In genomic region chr2:26315925-26316311, GRCm38 (mm10) we compare ENCODE assay signal across 8 mouse cellular contexts. TPM values are rescaled to one million over a fixed set of nuclear protein-coding genes. Genes with fewer than 3 reads are reported as not detected.
DNase-seq lines count a peak whose midpoint lies in the region; ATAC-seq and TF ChIP-seq lines count a peak whose summit lies in the region.

No protein-coding gene starts in this region.

- no peak for TF ChIP-seq CTCF in layer of hippocampus, adult 2 months (conservative IDR thresholded peaks at IDR 0.05)
- no peak for TF ChIP-seq CTCF in bone marrow macrophage, adult 2 months (IDR thresholded peaks at IDR 0.05; ENCODE audit: low read depth, low read length)

- ATAC-seq in forebrain, embryonic 14.5 days, result peak; percentile 26
- ATAC-seq in hindbrain, embryonic 14.5 days (ENCODE audit: low FRiP score), result peak; percentile 32
- 0 out of 2 replicates have a peak, but pooled peaks have one; percentile 2 for ATAC-seq in limb, embryonic 13.5 days (ENCODE audit: low FRiP score, low read depth)
- ATAC-seq in midbrain, embryonic 12.5 days (ENCODE audit: low FRiP score, low read depth), result no peak; the same call in 1 of the 2 replicates

- WGBS in forebrain, embryonic 14.5 days, result under 1% methylated on average over 11 of the region's 11 CpGs
- 0% methylated on average over 11 of the region's 11 CpGs for WGBS in hindbrain, embryonic 14.5 days
- WGBS in limb, embryonic 13.5 days, result 1% methylated on average over 11 of the region's 11 CpGs
- WGBS in midbrain, embryonic 12.5 days, result 1% methylated on average over 11 of the region's 11 CpGs

- H3K27ac ChIP-seq in layer of hippocampus, adult 2 months, result peak overlapping the region; percentile 94
- no peak overlapping the region for H3K27ac ChIP-seq in bone marrow macrophage, adult 2 months (ENCODE audit: insufficient read depth, low read depth, low read length)
- H3K27ac ChIP-seq in forebrain, embryonic 14.5 days (ENCODE audit: low read depth, low read length), result peak overlapping the region; percentile 96
- H3K27ac ChIP-seq in hindbrain, embryonic 14.5 days, result peak overlapping the region; percentile 97
- peak overlapping the region; percentile 97 for H3K27ac ChIP-seq in limb, embryonic 13.5 days
- peak overlapping the region; percentile 96 for H3K27ac ChIP-seq in midbrain, embryonic 12.5 days (replicated peaks)

- peak overlapping the region; percentile 96 for H3K4me3 ChIP-seq in layer of hippocampus, adult 2 months
- peak overlapping the region; percentile 80 for H3K4me3 ChIP-seq in bone marrow macrophage, adult 2 months (ENCODE audit: insufficient read depth, low read length)
- peak overlapping the region; percentile 87 for H3K4me3 ChIP-seq in forebrain, embryonic 14.5 days (ENCODE audit: low read depth, low read length)
- H3K4me3 ChIP-seq in hindbrain, embryonic 14.5 days (replicated peaks; ENCODE audit: low read length), result peak overlapping the region; percentile 52
- H3K4me3 ChIP-seq in limb, embryonic 13.5 days, result peak overlapping the region; percentile 92
- H3K4me3 ChIP-seq in midbrain, embryonic 12.5 days, result peak overlapping the region; percentile 90

- peaks cover 6% of the 10 kb centered on the region for H3K36me3 ChIP-seq in forebrain, embryonic 14.5 days (ENCODE audit: control insufficient read depth, insufficient read depth, low read length)
- no peaks in the 10 kb centered on the region for H3K36me3 ChIP-seq in hindbrain, embryonic 14.5 days (replicated peaks; ENCODE audit: control insufficient read depth, insufficient read depth)
- H3K36me3 ChIP-seq in limb, embryonic 13.5 days, result peaks cover 16% of the 10 kb centered on the region
- H3K36me3 ChIP-seq in midbrain, embryonic 12.5 days, result 0 out of 2 replicates have a peak, but pooled peaks cover 15% of the 10 kb centered on the region

- H3K4me2 ChIP-seq in forebrain, embryonic 14.5 days (ENCODE audit: low read length), result peak overlapping the region; percentile 95
- peak overlapping the region; percentile 99 for H3K4me2 ChIP-seq in hindbrain, embryonic 14.5 days (replicated peaks)
- peak overlapping the region; percentile 99 for H3K4me2 ChIP-seq in limb, embryonic 13.5 days (replicated peaks)
- H3K4me2 ChIP-seq in midbrain, embryonic 12.5 days (replicated peaks), result peak overlapping the region; percentile 84

- H3K27me3 ChIP-seq in forebrain, embryonic 14.5 days (replicated peaks; ENCODE audit: control insufficient read depth, insufficient read depth, low read length), result no peaks in the 10 kb centered on the region
- no peaks in the 10 kb centered on the region for H3K27me3 ChIP-seq in hindbrain, embryonic 14.5 days (ENCODE audit: control insufficient read depth, insufficient read depth, low read length)
- H3K27me3 ChIP-seq in limb, embryonic 13.5 days, result no peaks in the 10 kb centered on the region
- H3K27me3 ChIP-seq in midbrain, embryonic 12.5 days, result no peaks in the 10 kb centered on the region

- H3K9ac ChIP-seq in forebrain, embryonic 14.5 days (ENCODE audit: low read length), result peak overlapping the region; percentile 98
- H3K9ac ChIP-seq in hindbrain, embryonic 14.5 days, result peak overlapping the region; percentile 81
- H3K9ac ChIP-seq in limb, embryonic 13.5 days, result peak overlapping the region; percentile 95
- peak overlapping the region; percentile 97 for H3K9ac ChIP-seq in midbrain, embryonic 12.5 days (replicated peaks)

- peaks cover 12% of the 10 kb centered on the region for H3K4me1 ChIP-seq in bone marrow macrophage, adult 2 months (ENCODE audit: control insufficient read depth, insufficient read depth, low read length)
- H3K4me1 ChIP-seq in forebrain, embryonic 14.5 days (ENCODE audit: control insufficient read depth, insufficient read depth, low read length), result peaks cover 26% of the 10 kb centered on the region
- H3K4me1 ChIP-seq in hindbrain, embryonic 14.5 days (replicated peaks; ENCODE audit: control insufficient read depth, insufficient read depth, low read length), result peaks cover 53% of the 10 kb centered on the region
- peaks cover 61% of the 10 kb centered on the region for H3K4me1 ChIP-seq in limb, embryonic 13.5 days
- peaks cover 53% of the 10 kb centered on the region for H3K4me1 ChIP-seq in midbrain, embryonic 12.5 days

- DNase-seq in layer of hippocampus, adult 2 months (ENCODE audit: low spot score in 2 of 2), result no peak
- no peak for DNase-seq in layer of hippocampus, adult 9-10 months (ENCODE audit: low spot score)
- DNase-seq in forebrain, embryonic 14.5 days (ENCODE audit: low spot score), result peak; percentile 59
- no peak for DNase-seq in hindbrain, embryonic 14.5 days (ENCODE audit: low spot score)
- no peak for DNase-seq in thymus, postnatal 10 days (ENCODE audit: low spot score in 2 of 2)

- no peak for TF ChIP-seq POLR2A in bone marrow macrophage, adult 2 months (IDR thresholded peaks at IDR 0.05; ENCODE audit: borderline replicate concordance, low read depth, low read length)

- H3K9me3 ChIP-seq in forebrain, embryonic 14.5 days (replicated peaks; ENCODE audit: control insufficient read depth, low read length), result no peaks in the 10 kb centered on the region
- no peaks in the 10 kb centered on the region for H3K9me3 ChIP-seq in hindbrain, embryonic 14.5 days (ENCODE audit: control insufficient read depth, low read length)
- H3K9me3 ChIP-seq in limb, embryonic 13.5 days, result no peaks in the 10 kb centered on the region
- no peaks in the 10 kb centered on the region for H3K9me3 ChIP-seq in midbrain, embryonic 12.5 days

RNA-seq across cellular contexts. Expression of gene Gpsm1, which starts 0.6 kb away (rescaled TPM):
- 10 to 100 TPM; 36.6 to 40.7 TPM for total RNA-seq in layer of hippocampus, adult 2 months (2021)
- 5.3 and 5.5 TPM in 2 replicates for polyA plus RNA-seq in bone marrow macrophage, adult 2 months (2012; ENCODE audit: insufficient read depth, insufficient read length, missing spikeins)
- polyA plus RNA-seq in forebrain, embryonic 14.5 days (2014; fragmentation: Nextera tagmentation; extraction: Ambion mirVana), result 56.0 and 63.6 TPM in 2 replicates
- 96.7 and 101 TPM in 2 replicates for polyA plus RNA-seq in hindbrain, embryonic 14.5 days (2014; fragmentation: Nextera tagmentation; extraction: Ambion mirVana)
- 61.5 and 66.6 TPM in 2 replicates for polyA plus RNA-seq in limb, embryonic 13.5 days (2015; fragmentation: Nextera tagmentation; extraction: Ambion mirVana)
- polyA plus RNA-seq in midbrain, embryonic 12.5 days (2016; fragmentation: Nextera tagmentation; extraction: Ambion mirVana), result 128 and 129 TPM in 2 replicates

RNA-seq across cellular contexts. Expression of gene Ccdc187, which starts 21.6 kb away (rescaled TPM):
- under 1 TPM; 0.59 to 0.76 TPM for total RNA-seq in layer of hippocampus, adult 2 months (2021)
- not detected in 2 replicates for polyA plus RNA-seq in bone marrow macrophage, adult 2 months (2012; ENCODE audit: insufficient read depth, insufficient read length, missing spikeins)
- 0.11 and 0.17 TPM in 2 replicates for polyA plus RNA-seq in forebrain, embryonic 14.5 days (2014; fragmentation: Nextera tagmentation; extraction: Ambion mirVana)
- polyA plus RNA-seq in hindbrain, embryonic 14.5 days (2014; fragmentation: Nextera tagmentation; extraction: Ambion mirVana), result 0.25 and 0.29 TPM in 2 replicates
- polyA plus RNA-seq in limb, embryonic 13.5 days (2015; fragmentation: Nextera tagmentation; extraction: Ambion mirVana), result 0.04 TPM in 1 of 2 replicates, not detected in the other
- 0.08 and 0.12 TPM in 2 replicates for polyA plus RNA-seq in midbrain, embryonic 12.5 days (2016; fragmentation: Nextera tagmentation; extraction: Ambion mirVana)

RNA-seq across cellular contexts. Expression of gene Dnlz, which starts 36.0 kb away (rescaled TPM):
- total RNA-seq in layer of hippocampus, adult 2 months (2021), result 10 to 100 TPM; 26.5 to 27.2 TPM
- polyA plus RNA-seq in bone marrow macrophage, adult 2 months (2012; ENCODE audit: insufficient read depth, insufficient read length, missing spikeins), result 11.9 and 12.5 TPM in 2 replicates
- 28.8 and 33.1 TPM in 2 replicates for polyA plus RNA-seq in forebrain, embryonic 14.5 days (2014; fragmentation: Nextera tagmentation; extraction: Ambion mirVana)
- polyA plus RNA-seq in hindbrain, embryonic 14.5 days (2014; fragmentation: Nextera tagmentation; extraction: Ambion mirVana), result 27.7 and 28.3 TPM in 2 replicates
- polyA plus RNA-seq in limb, embryonic 13.5 days (2015; fragmentation: Nextera tagmentation; extraction: Ambion mirVana), result 28.8 and 29.0 TPM in 2 replicates
- polyA plus RNA-seq in midbrain, embryonic 12.5 days (2016; fragmentation: Nextera tagmentation; extraction: Ambion mirVana), result 34.4 and 35.2 TPM in 2 replicates

RNA-seq across cellular contexts. Expression of gene Card9, which starts 44.8 kb away (rescaled TPM):
- 1 to 10 TPM; 1.5 to 2.1 TPM for total RNA-seq in layer of hippocampus, adult 2 months (2021)
- 72.6 and 76.8 TPM in 2 replicates for polyA plus RNA-seq in bone marrow macrophage, adult 2 months (2012; ENCODE audit: insufficient read depth, insufficient read length, missing spikeins)
- polyA plus RNA-seq in forebrain, embryonic 14.5 days (2014; fragmentation: Nextera tagmentation; extraction: Ambion mirVana), result 0.22 and 1.1 TPM in 2 replicates
- 1.9 and 2.1 TPM in 2 replicates for polyA plus RNA-seq in hindbrain, embryonic 14.5 days (2014; fragmentation: Nextera tagmentation; extraction: Ambion mirVana)
- 0.67 and 1.5 TPM in 2 replicates for polyA plus RNA-seq in limb, embryonic 13.5 days (2015; fragmentation: Nextera tagmentation; extraction: Ambion mirVana)
- 2.0 and 2.1 TPM in 2 replicates for polyA plus RNA-seq in midbrain, embryonic 12.5 days (2016; fragmentation: Nextera tagmentation; extraction: Ambion mirVana)
